Mouse (Mus musculus) mesoderm, embryonic 11.5 days (tissue): ENCODE measurements at regions not wholly inside any gene's neighbourhood (a gene's known extent, or its start where the extent isn't known, plus 50 kb on each side); places are given as distances from the start of the nearest gene placed in this dataset.
"Not testable (repeated sequence)": the region's sequence is repeated elsewhere in the genome, so short reads cannot be mapped to it uniquely, and the experiment has no call there.

Experiments used
- DNase-seq: peaks from one replicate; pipeline ENCODE4 v3.0.0-alpha.2; 2012; ENCODE audit warnings: low read depth, low spot score

GRCm38 (mm10) chr16:3334355-3334754, 256.5 kb upstream of the Olfr161 start:
- DNase-seq, result not testable (repeated sequence)

- not testable (repeated sequence) for DNase-seq
Measured at GRCm38 (mm10) chr16:3343372-3343771, 247.5 kb upstream of the Olfr161 start.

GRCm38 (mm10) chr16:3344725-3345380, 246.0 kb upstream of the Olfr161 start:
- not testable (repeated sequence) for DNase-seq

GRCm38 (mm10) chr16:3349382-3349781, 241.5 kb upstream of the Olfr161 start:
- not testable (repeated sequence) for DNase-seq

DNA sequence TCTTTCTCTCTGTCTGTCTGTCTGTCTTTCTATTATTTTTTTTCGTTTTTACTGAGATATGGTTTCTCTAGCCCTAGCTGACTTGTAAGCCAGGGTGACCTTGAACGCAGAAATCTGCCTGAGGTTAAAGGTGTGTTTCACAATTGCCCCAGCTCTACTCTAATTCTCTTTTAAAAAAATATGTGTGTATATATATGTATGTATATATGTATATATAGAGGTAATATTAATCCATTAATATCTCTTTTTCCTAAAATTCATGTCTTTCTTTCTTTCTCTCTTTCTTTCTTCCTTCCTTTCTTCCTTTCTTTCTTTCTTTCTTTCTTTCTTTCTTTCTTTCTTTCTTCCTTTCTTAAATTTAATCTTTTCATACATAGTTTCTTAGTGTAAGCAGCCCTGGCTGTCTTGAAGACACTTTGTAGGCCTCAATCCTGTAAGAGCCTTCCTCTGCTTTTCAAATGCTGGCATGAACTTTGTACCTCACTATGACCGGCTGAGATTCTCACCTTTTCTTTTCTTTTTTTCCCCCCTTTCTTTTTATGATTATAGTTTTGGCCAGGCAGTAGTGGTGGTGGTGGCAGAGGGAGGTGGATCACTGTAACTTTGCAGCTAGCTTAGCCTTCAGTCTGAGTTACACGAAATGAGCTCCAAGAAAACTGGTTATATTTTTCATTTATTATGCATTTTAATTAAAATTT, 240.8 kb upstream of the Olfr161 start:
- DNase-seq, result not testable (repeated sequence)

DNA sequence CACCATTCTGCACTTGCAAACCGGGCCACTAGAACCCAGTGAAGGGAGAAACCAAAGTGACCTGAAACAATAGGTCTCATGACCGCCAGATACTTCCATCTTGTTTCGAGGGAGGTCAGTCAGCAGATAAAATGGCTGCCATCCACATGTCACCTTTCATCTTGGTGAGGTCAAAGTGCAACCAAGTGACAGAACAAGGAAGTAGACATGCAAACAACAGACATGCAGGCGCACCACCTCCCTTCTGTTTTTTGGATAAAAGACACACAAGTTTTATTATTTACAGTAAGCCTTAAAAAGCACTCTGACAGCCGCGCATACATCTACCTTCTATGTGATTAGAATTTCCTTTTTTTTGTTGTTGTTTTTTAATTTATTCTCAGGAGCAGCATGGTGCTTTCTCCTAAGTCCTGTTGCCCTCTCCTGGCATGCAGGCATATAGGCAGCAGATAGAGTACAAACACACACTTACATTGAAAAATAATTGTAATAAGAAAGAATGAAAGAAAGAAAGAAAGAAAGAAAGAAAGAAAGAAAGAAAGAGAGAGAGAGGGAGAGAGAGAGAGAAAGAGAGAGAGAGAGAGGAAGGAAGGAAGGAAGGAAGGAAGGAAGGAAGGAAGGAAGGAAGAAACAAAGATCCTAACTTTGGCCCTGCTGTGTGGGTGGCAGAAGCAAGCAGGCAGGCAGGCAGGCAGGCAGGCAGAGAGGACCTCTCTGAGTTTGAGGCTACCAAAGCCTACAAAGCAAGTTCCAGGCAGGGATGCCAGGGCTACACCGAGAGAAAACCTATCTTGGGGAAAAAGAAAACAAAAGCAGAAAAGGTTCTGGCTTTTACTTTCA, 240.0 kb upstream of the Olfr161 start:
- DNase-seq, result peak; percentile 34

DNA sequence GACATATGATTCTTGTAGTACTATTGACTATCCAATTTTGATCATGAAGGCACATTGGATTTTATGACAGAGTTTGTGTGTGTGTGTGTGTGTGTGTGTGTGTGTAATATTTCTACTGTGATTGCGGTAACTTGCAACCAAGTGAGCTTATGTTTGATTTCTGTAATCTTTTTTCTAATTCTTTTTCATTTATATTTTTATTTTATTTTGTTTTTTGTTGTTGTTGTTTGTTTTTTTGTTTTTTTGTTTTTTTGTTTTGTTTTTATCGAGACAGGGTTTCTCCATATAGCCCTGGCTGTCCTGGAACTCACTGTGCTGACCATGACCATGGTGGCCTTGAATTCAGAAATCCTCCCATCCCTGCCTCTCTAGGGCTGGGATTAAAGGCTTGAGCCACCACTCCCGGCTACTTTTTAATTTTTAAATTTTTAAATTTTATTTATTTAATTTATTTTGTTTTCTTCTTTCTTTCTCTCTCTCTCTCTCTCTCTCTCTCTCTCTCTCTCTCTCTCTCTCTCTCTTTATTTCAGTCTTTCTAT, 239.3 kb upstream of the Olfr161 start:
- peak; percentile 10 for DNase-seq
